Mouse (Mus musculus) adipocyte (in vitro differentiated cells): Measurements from ENCODE around the gene Ccdc34.

Experiments
- DNase-seq: peaks from one replicate; pipeline ENCODE4 v3.0.0-alpha.2; 2016; ENCODE audit warnings: low spot score

Gene Ccdc34

DNA sequence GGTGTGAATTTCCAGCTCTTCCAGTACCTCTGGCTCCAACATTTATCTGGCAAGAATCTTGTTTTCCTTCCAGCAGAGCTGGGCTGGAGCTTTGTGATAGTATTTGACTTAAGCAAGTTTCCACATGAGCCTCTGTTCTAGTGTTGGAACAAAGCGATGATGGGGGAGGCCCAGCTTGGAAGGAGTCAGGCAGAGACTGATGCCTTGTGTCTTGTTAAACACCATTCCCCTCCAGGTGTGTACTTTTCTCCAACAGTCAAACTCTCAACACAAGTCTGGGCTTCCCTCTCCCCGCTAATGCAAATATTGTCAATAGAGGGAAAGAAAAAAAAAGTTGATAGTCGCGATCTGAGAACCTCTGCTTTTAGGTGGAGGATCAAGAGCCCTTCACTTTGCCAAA lies 196.7 kb downstream of the Ccdc34 start:
- no peak for DNase-seq

DNA sequence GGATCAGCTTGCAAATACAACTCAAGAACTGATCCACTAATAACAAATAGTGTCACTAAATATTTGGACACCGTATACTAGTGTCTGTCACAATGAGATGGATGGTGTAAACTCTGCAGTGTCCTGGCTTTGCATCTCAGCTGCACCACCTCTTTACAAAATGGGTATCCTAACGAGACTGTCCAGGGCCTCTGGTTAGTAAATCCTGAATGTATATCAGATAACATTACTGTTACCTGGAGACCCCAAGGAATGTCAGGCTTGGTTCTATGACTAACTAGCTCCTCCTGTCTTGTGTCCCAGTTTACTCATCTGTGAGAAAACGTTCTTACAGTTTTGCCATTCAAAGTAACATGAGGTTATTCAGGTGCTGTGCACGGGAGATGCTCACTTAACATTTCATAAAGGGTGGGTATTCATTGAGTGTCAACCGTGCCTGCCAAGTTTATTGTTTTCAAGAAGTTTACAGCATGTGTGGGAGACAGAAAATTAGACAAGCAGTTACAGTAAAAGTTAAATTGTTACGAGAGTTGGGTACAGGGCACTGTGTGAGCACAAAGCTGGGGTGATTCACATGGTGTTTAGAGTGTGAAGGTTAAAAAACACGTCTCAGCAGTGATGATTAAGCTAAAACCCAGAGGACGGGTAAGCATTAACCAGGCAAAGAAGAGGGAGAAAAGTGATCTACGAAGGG lies 197.5 kb downstream of the Ccdc34 start:
- no peak for DNase-seq

DNA sequence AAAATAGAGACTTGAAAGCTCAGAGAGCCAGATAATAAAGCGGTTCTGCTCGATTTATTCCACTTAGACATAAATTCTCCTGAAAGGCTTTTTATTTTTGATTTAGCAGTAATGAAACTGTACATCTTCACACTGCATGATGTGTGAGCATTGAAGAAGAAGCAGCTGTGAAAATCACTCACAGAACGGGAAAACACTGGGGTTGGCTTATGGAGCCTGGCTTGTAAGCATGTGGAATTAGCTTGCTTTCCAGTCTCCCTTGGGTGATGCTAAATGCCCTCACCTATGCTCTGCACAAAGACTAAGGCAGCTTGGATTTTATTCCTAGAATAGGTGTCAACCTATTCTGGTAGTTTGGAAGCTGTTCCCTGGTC lies 198.1 kb downstream of the Ccdc34 start:
- no peak for DNase-seq

DNA sequence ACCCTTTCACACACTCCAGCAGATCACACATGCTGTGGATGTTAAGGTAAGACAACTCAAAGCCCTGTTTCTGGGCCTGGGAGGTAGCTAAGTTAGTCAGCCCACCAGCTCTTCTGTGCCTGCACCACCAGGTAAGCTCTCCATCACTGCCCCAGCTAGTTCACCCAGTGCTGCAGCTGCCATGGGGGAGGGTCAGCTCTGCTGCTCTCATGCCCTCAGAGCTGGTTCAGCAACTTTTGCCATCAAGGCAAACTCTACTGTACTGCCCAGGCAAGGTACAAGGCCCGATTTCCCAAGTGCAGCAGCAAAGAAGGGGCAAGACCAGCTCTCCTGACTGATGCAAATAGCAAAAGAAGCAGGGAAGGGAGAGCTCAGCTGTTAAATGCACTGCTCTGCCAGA lies 202.9 kb downstream of the Ccdc34 start:
- no peak for DNase-seq

DNA sequence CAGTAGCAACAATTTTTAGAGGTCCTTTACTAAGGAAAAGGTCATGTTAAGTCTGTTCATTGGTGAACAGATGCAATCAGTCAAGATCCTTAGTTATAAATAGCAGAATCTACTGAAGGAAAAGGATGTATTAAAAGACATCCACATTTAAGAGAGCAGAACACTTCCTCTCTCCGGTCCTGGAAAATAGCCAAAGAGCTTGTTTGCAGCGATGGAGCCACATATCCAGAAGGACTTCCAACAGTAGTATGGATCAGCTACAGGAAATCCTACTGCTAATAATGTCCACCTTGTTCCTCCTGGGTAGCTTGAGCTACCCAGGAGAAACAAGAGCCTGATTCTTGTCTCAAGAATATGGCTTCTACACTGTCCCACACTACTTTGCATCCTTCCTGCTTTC lies 205.2 kb downstream of the Ccdc34 start:
- DNase-seq = no peak
